Mouse (Mus musculus) heart, postnatal 36 days (tissue): ENCODE measurements around the gene Clba1. TPM values are rescaled to one million over a fixed set of nuclear protein-coding genes. Genes with fewer than 3 reads are reported as not detected.

ENCODE experiments used
- DNase-seq, 2 experiments: peaks; one replicate each; pipeline ENCODE4 v3.0.0; 2021 to 2022
- intact Hi-C: fragments of 180-260 bp; cut with DNase I; formaldehyde crosslinking; loops from one replicate; pipeline ENCODE4 v1.15.1; 2025
- total RNA-seq, 2 experiments: library from RNA; stranded (reverse); gene quantifications; 2 replicates each; pipeline ENCODE4 v1.2.3; 2021

Gene Clba1
- 1 to 10 TPM; 1.6 to 2.9 TPM for total RNA-seq

DNA sequence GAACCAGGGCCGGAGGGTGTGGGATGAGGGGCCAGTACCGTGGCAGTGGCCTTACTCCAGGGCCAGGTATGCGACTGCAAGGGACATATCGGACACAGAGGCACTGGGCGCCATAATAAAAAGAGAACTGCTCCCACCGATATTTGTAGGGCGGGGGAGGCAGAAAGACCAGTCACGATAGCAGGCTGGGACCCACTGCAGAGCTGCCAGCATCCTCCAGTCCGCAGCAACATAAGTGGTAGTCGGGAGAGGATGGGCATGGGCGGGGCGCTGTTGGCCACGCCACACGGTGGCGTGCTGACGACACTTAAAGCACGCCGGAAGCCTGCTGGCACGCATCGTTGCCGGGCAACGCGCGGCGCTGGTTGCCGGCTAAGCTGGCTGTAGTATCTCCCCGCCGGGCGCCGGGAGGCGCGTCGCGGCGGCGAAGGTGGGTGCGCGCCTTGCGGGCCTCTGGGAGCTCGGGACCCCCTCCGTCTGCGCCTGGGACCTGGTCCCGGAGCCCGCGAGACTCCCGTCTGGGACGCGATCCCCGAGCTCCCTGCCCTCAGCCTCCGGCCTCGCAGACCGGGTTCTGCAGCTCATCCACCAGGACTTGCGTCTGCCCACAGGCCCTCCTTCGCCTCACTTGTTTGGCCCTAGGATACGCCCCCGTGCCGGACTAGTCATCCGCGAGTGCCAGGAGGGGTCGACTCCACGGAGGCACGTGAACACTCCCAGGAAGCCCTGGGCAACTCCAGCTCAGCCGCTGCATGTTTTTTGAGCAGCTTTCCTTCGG is at the start of gene Clba1:
Clba1 (plus strand) TSS at position 351 of the 778 bp plus-strand sequence.
- DNase-seq = peak; percentile 92
- intact Hi-C loops = loop anchor here (2.0 kb wide), 1 partner anchor 20 kb away; the partner anchor contains the start of gene Cdca4

GRCm38 (mm10) chr12:112759471-112759870 is 49.3 kb upstream of the Clba1 start:
- no peak for DNase-seq
- intact Hi-C loops = no loop called here

- DNase-seq = no peak
- intact Hi-C loops = no loop called here
Observed at GRCm38 (mm10) chr12:112760154-112760926, 48.4 kb upstream of the Clba1 start, which contains the start of gene Pld4. TSS of gene Pld4 (plus strand) at chr12:112760655.

- intact Hi-C loops = no loop called here
Observed at GRCm38 (mm10) chr12:112761411-112761810, 47.3 kb upstream of the Clba1 start.

DNA sequence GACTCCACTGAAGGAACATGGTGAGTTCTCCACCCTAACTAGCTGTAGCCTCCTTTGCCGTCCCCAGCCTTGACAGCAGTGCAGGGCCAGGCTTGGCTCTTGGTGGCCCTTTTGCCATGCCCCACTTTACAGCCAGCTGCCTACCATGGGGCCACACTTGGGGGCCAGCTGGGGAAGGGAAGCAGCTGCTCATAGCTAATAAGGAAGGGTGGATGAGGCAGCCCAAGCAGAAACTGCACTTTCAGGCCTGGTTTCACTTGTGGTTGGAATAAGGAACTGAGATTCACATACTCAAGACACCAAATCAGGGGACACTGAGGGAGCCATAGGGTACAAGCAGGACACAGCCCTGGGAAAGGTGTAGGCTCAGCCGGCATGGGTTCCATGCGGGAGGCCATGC is 46.7 kb upstream of the Clba1 start:
- intact Hi-C loops = no loop called here

More at GRCm38 (mm10) chr12:112761411-112761810, 47.3 kb upstream of the Clba1 start:
- no peak for DNase-seq

GRCm38 (mm10) chr12:112763176-112763575 is 45.6 kb upstream of the Clba1 start:
- intact Hi-C loops = no loop called here
- DNase-seq = no peak

More for the DNA sequence above, 46.7 kb upstream of the Clba1 start:
- no peak for DNase-seq

DNA sequence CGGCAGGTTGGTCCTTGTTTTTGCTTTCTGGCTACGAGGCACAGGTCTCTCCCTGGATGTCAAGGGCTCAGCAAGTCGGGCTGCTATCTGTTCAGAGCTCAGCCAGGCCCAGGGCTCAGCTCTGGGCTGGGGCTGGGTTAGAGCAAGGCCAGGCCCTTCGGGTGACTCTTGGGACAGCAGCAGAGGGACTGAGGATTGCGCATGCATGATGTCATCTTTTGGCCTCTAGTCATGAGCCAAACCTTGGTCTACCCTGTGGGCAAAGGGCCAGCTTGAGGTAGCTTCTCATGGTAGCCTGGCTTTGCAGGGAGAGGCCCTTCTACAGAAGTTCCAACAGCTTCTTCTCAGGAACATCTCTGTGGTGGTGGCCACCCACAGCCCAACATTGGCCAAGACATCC is 44.6 kb upstream of the Clba1 start:
- intact Hi-C loops = no loop called here
- DNase-seq = no peak

GRCm38 (mm10) chr12:112764991-112765390 is 43.7 kb upstream of the Clba1 start:
- DNase-seq = no peak
- intact Hi-C loops = no loop called here

DNA sequence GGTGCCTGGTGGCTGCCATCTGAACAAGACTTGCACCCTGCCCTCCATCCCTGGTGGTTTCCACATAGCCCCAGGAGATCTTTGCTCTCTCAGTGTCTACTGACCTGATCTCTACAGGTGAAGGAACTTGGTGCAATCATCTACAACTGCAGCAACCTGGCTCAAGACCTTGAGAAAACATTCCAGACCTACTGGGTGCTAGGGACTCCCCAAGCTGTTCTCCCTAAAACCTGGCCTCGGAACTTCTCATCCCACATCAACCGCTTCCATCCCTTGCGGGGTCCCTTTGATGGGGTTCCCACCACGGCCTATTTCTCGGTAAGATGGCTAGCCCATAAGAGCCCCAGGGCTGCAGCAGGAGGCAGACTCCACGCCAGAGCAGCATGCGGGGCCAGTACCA is 42.2 kb upstream of the Clba1 start:
- DNase-seq = no peak
- intact Hi-C loops = no loop called here

GRCm38 (mm10) chr12:112767036-112767890 is 41.5 kb upstream of the Clba1 start:
- DNase-seq = no peak
- intact Hi-C loops = no loop called here

DNA sequence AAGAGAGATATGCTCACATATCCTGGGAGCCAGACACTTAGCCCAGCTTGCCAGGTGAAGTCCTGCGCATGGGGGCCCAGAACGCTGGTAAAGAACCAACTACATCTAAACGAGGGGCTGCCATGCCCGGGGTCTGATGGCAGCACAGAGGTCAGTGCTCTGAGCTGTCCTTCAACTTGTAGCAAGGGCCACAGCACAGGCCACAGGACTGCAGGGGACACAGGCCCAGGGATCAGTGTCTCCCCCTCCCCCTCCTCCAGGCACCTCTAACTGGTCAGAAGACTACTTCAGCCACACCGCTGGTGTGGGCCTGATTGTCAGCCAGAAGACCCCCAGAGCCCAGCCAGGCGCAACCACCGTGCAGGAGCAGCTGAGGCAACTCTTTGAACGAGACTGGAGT is 40.6 kb upstream of the Clba1 start:
- intact Hi-C loops = no loop called here
- no peak for DNase-seq

- DNase-seq = no peak
- intact Hi-C loops = no loop called here
Observed at GRCm38 (mm10) chr12:112769031-112769430, 39.7 kb upstream of the Clba1 start.

GRCm38 (mm10) chr12:112769751-112770150 is 39.0 kb upstream of the Clba1 start:
- DNase-seq = no peak
- intact Hi-C loops = no loop called here

- intact Hi-C loops = no loop called here
- no peak for DNase-seq
Observed at GRCm38 (mm10) chr12:112770396-112770795, 38.3 kb upstream of the Clba1 start.

GRCm38 (mm10) chr12:112772306-112772705 is 36.4 kb upstream of the Clba1 start:
- no peak for DNase-seq
- intact Hi-C loops = no loop called here

DNA sequence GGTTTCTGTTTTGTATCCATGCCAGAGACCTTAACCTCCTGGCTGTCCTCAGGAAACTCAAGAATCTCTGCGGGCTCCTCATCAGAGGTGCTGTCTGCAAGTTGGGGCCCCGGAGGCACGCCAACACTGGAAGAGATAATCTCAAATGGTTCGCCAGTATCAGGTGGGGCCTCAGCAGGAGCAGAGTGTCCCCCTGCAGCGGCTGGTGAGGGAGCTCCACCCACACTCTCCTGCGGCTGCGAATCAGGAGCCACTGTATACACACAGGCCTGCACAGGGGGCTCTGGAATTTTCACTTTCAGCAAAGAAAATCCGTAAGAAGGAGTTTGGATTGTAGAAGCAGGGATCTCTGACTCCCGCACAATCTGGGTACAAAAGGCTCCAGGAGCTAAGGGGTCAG is 35.4 kb upstream of the Clba1 start:
- intact Hi-C loops = no loop called here
- no peak for DNase-seq

DNA sequence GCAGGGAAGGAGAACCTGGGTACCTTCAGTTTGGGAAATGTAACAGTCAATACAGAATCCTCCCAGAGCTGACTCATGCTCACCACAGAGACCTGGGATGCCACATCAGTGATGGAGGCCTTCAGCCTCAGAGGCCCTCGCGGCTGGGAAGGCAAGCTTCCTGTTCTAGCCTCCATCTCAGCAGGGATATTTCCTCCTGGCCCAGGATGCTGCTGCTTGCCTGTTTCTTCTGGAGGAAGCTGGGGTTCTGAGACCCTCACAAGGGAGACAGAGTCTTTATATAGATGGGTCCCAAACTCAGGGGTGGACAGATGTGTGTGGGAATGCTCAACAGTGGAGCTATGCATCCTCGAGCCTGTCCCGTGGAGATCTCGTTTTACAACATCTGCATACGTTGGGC is 34.7 kb upstream of the Clba1 start:
- intact Hi-C loops = no loop called here
- DNase-seq = no peak

DNA sequence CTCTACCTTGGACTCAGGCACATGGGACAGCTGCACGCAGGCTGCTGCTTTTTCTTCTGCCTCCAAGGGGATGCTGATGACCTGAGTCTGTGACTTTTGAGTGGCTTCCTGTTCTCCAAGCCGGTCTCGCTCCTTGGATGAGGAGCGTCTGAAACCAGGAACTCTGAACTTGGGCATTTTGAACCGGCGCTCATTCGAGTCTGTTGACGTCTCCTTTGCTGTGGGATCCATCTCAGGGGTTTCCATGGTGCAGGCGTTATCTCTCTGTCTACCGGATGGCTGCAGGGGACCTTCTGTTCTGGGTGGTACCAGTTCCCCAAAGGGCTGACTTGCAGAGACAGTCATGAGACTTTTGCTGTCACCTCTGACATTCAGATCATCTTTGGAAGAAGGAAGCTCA is 34.3 kb upstream of the Clba1 start:
- intact Hi-C loops = no loop called here
- no peak for DNase-seq

- intact Hi-C loops = no loop called here
- DNase-seq = no peak
Observed at GRCm38 (mm10) chr12:112791026-112791425, 17.7 kb upstream of the Clba1 start.

DNA sequence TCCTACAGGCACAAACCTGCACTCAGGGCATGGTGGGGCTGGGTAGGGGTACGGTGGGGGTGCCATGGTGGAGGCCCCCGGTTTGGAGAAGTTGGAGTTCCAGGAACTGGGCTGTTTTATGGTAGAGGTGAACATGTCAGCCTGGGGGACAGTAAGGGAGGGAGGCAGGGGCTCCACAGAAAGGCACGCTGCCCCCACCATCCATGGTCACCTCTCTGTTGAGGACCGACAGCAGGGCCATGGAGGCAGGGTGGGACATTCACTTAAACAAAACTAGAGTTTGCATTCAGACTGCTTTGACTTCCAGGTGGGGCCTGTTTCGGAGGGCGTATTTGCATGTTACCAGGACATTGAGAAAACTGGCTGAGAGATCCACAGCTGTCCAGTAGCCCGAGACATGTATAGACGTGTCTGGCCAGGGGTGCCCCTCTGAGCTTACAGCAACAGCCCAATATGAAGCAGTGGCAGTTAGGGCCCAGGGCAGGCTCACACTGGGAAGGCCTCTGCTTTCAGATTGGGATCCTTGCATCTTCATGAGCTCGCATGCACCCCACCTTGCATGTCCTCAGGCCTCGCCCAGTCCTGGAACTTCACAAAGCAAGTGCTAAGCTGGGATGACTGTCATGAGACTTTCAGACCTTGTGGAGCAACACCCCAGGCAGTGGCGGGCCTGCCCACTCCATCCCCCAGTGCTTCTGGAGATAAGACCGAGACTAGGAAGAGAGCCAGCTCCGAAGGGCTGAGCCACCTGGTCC is 15.0 kb upstream of the Clba1 start:
- intact Hi-C loops = no loop called here

More for the DNA sequence above, 15.0 kb upstream of the Clba1 start:
- DNase-seq = peak; percentile 72 to 82
